Mouse (Mus musculus): Measurements from ENCODE around the gene Hdgfl2. TPM values are rescaled to one million over a fixed set of nuclear protein-coding genes. Genes with fewer than 3 reads are reported as not detected.

Gene Hdgfl2
- polyA plus RNA-seq, 1 experiment from 2014 or later = 101 TPM

DNA sequence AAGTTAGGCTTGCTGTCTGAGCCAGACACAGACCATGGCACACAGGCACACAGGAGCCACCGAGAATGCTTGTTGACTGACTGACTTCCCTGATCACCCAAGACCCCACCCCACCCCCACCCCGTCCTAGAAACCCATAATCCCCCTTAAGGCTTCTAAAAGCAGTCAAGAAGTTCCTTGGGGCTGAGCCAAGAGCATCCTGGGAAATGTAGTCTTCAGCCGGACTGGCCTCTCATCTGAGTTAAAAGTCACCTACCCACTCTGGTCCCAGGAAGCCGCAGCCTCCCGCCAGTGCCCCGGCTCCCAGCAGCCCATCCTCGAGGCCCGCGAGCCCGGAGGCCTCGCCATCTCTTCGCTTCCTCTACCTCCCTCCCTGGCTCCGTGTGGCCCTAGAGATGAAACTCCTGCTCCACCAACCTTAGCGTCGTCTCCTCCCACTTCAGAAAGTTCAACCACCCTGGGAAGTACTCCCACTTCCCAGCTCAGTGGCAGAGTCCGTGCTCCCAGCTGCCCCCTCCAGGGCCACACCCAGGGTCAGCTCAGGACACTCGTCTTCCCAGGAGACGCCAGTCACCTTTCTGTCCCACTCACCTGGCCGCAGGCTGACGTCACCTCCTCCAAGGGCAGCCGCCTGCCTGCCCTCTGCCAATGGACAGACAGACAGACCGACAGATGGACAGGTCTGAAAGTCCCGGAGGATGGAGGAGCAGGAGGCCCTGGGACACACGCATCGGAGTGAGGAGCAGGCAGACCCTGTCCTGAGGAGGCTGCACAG lies 58.6 kb downstream of the Hdgfl2 start:
- Histone ChIP-seq H3K4me3 (ENCODE audit: low read depth, low read length) (no peak overlapping the region), H3K36me3 (replicated peaks; ENCODE audit: control insufficient read depth, insufficient read depth, low read depth, low read length) (no peaks in the 10 kb centered on the region), H3K9me3 (replicated peaks; ENCODE audit: control insufficient read depth, low read length) (no peaks in the 10 kb centered on the region), H3K4me1 (ENCODE audit: control insufficient read depth, insufficient read depth, low read length) (peaks cover 12% of the 10 kb centered on the region), H3K27me3 (ENCODE audit: control insufficient read depth, insufficient read depth, low read length) (peaks cover 46% of the 10 kb centered on the region), H3K9ac (replicated peaks; ENCODE audit: low read length) (no peak overlapping the region), H3K4me2 (ENCODE audit: low read depth, low read length) (peak overlapping the region; percentile 29), H3K27ac (replicated peaks; ENCODE audit: low read depth, low read length) (no peak overlapping the region)
- no peak for ATAC-seq (replicated peaks; ENCODE audit: insufficient number of reproducible peaks, low FRiP score, low TSS enrichment, low read depth)
- WGBS = 11% methylated on average over 25 of the region's 25 CpGs
- DNase-seq (ENCODE audit: low spot score) = no peak

DNA sequence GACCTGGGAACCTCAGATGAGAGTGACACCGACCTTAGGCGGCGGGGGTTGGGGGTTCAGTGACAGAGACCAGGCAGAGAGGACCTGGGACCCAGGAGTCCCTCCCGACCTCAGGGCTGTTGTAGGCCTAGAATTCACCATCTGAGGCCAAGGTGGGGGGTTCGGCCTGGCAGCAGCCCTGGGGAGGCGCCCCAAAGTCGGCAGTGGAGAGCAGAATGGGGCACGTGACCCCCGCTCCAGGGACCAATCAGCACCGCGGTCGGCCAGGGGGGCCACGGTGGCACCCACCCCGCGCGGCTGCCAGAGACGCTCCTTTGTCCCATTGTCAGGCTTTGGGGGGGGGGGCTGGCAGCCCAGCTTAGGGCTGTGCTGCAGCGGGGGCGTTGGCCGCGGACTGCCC lies 59.9 kb downstream of the Hdgfl2 start:
- Histone ChIP-seq H3K9me3 (replicated peaks; ENCODE audit: control insufficient read depth, low read length) (no peaks in the 10 kb centered on the region), H3K9ac (replicated peaks; ENCODE audit: low read length) (peak overlapping the region; percentile 63), H3K27me3 (ENCODE audit: control insufficient read depth, insufficient read depth, low read length) (peaks cover 46% of the 10 kb centered on the region), H3K4me1 (ENCODE audit: control insufficient read depth, insufficient read depth, low read length) (peaks cover 9% of the 10 kb centered on the region), H3K4me3 (ENCODE audit: low read depth, low read length) (peak overlapping the region; percentile 73), H3K27ac (replicated peaks; ENCODE audit: low read depth, low read length) (no peak overlapping the region), H3K4me2 (ENCODE audit: low read depth, low read length) (peak overlapping the region; percentile 99), H3K36me3 (replicated peaks; ENCODE audit: control insufficient read depth, insufficient read depth, low read depth, low read length) (no peaks in the 10 kb centered on the region)
- WGBS = 8% methylated on average over 16 of the region's 21 CpGs
- no peak for DNase-seq (ENCODE audit: low spot score)
- no peak for ATAC-seq (replicated peaks; ENCODE audit: insufficient number of reproducible peaks, low FRiP score, low TSS enrichment, low read depth)

DNA sequence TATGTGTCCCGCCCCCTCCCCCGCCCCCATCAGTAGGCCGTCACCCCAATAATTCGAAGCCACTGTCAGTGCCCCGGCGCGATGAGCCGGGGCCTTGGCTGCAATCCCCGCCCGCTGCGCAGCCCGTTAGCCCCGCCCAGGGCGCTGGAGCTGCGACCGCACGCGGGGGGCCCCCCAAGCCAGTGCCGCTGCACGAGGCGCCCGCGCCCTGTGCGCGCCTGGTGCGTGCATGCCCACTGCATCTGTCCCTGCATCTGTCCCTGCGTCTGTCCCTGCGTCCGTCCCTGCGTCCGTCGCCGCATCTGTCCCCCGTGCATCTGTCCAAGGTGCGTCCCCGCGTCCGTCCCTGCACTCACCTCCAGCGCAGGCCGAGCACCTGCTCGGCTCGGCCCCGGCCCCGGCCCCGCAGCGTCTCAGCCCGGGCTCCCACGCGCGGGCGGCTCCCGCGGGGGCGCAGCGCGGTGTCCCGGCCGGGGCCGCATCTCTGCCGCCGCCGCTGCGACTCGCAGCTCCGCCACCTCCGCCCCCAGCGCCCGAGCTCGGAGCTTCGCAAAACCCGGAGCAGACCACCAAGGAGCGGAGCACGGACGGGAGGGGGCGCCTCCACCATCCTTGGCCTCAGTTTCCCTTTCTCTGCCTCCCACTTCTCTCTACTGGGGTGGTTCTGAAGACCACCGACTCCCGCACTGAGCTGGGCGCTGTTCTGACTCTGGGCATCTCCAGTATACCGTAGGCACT lies 60.6 kb downstream of the Hdgfl2 start, which contains the start of gene Sema6b:
Sema6b (minus strand) TSS at position 486 of the 738 bp plus-strand sequence.
- peak within 1 kb of the TSS; percentile 99 for H3K4me2 ChIP-seq (ENCODE audit: low read depth, low read length)
- ATAC-seq (replicated peaks; ENCODE audit: insufficient number of reproducible peaks, low FRiP score, low TSS enrichment, low read depth) (no peak), DNase-seq (ENCODE audit: low spot score) (peak; percentile 77)
- H3K36me3 ChIP-seq (replicated peaks; ENCODE audit: control insufficient read depth, insufficient read depth, low read depth, low read length) = no peaks in the 10 kb centered on the region
- no peak within 1 kb of the TSS; the same call in 1 of the 2 replicates for H3K27ac ChIP-seq (replicated peaks; ENCODE audit: low read depth, low read length)
- under 1% methylated on average over 76 of the region's 79 CpGs for WGBS
- peak within 1 kb of the TSS; percentile 73 for H3K4me3 ChIP-seq (ENCODE audit: low read depth, low read length)
- peaks cover 9% of the 10 kb centered on the region for H3K4me1 ChIP-seq (ENCODE audit: control insufficient read depth, insufficient read depth, low read length)
- no peaks in the 10 kb centered on the region for H3K9me3 ChIP-seq (replicated peaks; ENCODE audit: control insufficient read depth, low read length)
- peaks cover 46% of the 10 kb centered on the region for H3K27me3 ChIP-seq (ENCODE audit: control insufficient read depth, insufficient read depth, low read length)
- peak within 1 kb of the TSS; percentile 63 for H3K9ac ChIP-seq (replicated peaks; ENCODE audit: low read length)

DNA sequence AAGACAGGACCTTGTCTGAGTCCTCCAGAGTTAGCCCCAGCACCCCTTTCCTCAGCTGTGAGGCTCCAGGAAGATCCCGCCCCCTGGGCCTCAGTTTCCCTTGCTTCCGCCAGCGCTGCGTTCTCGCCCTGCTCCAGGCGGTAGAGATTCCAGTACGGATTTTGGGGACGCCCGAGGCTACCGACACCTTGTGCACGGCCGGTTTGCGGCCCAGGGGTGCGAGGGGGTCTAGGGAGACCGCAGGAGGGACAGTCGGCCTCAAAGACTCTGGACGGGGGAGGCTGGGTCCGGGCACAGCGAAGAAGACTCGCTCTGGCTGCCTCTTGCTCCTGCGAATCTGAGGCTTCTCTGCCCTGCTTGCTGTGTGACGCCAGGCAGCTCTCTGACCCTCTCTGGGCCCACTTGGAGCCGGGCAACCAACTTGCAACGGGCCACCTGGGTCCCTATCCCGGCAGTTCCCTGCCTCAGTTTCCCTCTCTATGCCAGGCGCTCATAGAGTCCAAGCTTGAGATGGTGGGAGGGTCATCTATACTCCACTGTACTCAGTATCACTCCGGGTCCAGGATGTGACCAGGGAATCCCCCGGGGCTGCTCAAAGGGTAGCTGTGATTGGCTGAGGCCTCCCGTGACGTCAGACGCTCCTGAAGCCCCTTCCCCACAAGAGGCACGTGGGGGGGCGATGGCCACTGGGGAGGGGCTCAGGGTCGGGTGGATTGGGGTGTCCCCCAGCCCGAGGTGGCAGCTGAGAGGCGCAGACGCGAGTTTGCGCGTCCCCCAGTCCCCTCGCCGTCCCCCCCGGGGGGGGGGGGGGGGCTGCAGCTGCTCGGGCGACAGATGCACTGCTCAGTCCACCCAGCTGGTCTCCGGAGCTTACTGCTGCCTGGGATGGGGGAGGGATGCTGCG lies 62.5 kb downstream of the Hdgfl2 start:
- H3K36me3 ChIP-seq (replicated peaks; ENCODE audit: control insufficient read depth, insufficient read depth, low read depth, low read length) = no peaks in the 10 kb centered on the region
- peaks cover 48% of the 10 kb centered on the region for H3K27me3 ChIP-seq (ENCODE audit: control insufficient read depth, insufficient read depth, low read length)
- H3K27ac ChIP-seq (replicated peaks; ENCODE audit: low read depth, low read length) = no peak overlapping the region
- WGBS = under 1% methylated on average over 42 of the region's 47 CpGs
- DNase-seq (ENCODE audit: low spot score) (peak; percentile 64), ATAC-seq (replicated peaks; ENCODE audit: insufficient number of reproducible peaks, low FRiP score, low TSS enrichment, low read depth) (peak; percentile 51; the same call in 1 of the 2 replicates)
- peak overlapping the region; percentile 30 for H3K4me3 ChIP-seq (ENCODE audit: low read depth, low read length)
- H3K9ac ChIP-seq (replicated peaks; ENCODE audit: low read length) = peak overlapping the region; percentile 25; the same call in 1 of the 2 replicates
- H3K9me3 ChIP-seq (replicated peaks; ENCODE audit: control insufficient read depth, low read length) = no peaks in the 10 kb centered on the region
- H3K4me1 ChIP-seq (ENCODE audit: control insufficient read depth, insufficient read depth, low read length) = peaks cover 9% of the 10 kb centered on the region
- peak overlapping the region; percentile 58 for H3K4me2 ChIP-seq (ENCODE audit: low read depth, low read length)

DNA sequence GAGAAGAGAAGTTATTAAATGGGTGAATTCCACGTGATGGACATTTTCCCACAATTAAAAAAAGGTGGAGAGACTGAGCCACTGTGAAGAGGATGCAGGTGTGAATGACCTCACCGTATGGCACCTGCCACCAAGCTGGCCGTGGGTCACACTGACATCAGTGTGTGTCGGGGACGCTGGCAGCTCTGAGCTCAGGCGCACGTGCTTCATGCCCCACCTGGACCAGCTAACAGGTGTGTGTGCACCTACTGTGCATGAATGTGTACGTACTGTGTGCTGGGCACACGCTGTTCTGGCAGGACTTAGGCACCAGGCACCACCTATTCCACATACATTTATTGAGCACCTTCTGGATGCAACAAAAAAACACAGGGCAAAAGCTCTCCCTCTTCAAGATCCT lies 65.1 kb downstream of the Hdgfl2 start:
- peaks cover 12% of the 10 kb centered on the region for H3K4me1 ChIP-seq (ENCODE audit: control insufficient read depth, insufficient read depth, low read length)
- DNase-seq (ENCODE audit: low spot score) (no peak), ATAC-seq (replicated peaks; ENCODE audit: insufficient number of reproducible peaks, low FRiP score, low TSS enrichment, low read depth) (no peak)
- no peak overlapping the region for H3K27ac ChIP-seq (replicated peaks; ENCODE audit: low read depth, low read length)
- H3K4me2 ChIP-seq (ENCODE audit: low read depth, low read length) = no peak overlapping the region
- peaks cover 51% of the 10 kb centered on the region for H3K27me3 ChIP-seq (ENCODE audit: control insufficient read depth, insufficient read depth, low read length)
- H3K36me3 ChIP-seq (replicated peaks; ENCODE audit: control insufficient read depth, insufficient read depth, low read depth, low read length) = no peaks in the 10 kb centered on the region
- no peaks in the 10 kb centered on the region for H3K9me3 ChIP-seq (replicated peaks; ENCODE audit: control insufficient read depth, low read length)
- H3K9ac ChIP-seq (replicated peaks; ENCODE audit: low read length) = no peak overlapping the region
- 74% methylated on average over 9 of the region's 9 CpGs for WGBS
- H3K4me3 ChIP-seq (ENCODE audit: low read depth, low read length) = no peak overlapping the region

DNA sequence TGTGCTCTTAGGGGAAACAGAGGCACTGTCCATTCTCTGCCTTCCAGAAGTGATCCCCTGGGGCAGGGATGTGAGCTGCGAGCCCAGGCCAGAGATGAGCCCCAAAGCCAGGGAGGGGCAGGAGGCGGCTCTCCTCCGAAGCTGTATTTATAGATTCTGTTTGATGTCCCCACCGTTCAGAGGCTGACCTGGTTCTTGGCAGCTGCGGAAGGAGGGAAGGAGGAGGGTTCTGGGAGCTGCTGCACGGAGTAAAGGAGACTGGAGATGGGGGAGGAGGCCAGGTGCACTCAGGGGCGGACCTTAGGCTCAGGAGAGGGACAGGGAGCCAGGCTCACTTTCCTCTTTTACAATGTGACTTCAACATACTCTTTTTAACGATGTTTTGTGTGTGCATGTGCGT lies 66.7 kb downstream of the Hdgfl2 start:
- ATAC-seq (replicated peaks; ENCODE audit: insufficient number of reproducible peaks, low FRiP score, low TSS enrichment, low read depth) = no peak
- DNase-seq (ENCODE audit: low spot score) = no peak
- no peak overlapping the region for H3K27ac ChIP-seq (replicated peaks; ENCODE audit: low read depth, low read length)
- H3K4me2 ChIP-seq (ENCODE audit: low read depth, low read length) = no peak overlapping the region
- no peaks in the 10 kb centered on the region for H3K9me3 ChIP-seq (replicated peaks; ENCODE audit: control insufficient read depth, low read length)
- H3K27me3 ChIP-seq (ENCODE audit: control insufficient read depth, insufficient read depth, low read length) = peaks cover 40% of the 10 kb centered on the region
- peaks cover 12% of the 10 kb centered on the region for H3K4me1 ChIP-seq (ENCODE audit: control insufficient read depth, insufficient read depth, low read length)
- 22% methylated on average over 9 of the region's 9 CpGs for WGBS
- H3K36me3 ChIP-seq (replicated peaks; ENCODE audit: control insufficient read depth, insufficient read depth, low read depth, low read length) = no peaks in the 10 kb centered on the region
- H3K9ac ChIP-seq (replicated peaks; ENCODE audit: low read length) = no peak overlapping the region
- H3K4me3 ChIP-seq (ENCODE audit: low read depth, low read length) = no peak overlapping the region

DNA sequence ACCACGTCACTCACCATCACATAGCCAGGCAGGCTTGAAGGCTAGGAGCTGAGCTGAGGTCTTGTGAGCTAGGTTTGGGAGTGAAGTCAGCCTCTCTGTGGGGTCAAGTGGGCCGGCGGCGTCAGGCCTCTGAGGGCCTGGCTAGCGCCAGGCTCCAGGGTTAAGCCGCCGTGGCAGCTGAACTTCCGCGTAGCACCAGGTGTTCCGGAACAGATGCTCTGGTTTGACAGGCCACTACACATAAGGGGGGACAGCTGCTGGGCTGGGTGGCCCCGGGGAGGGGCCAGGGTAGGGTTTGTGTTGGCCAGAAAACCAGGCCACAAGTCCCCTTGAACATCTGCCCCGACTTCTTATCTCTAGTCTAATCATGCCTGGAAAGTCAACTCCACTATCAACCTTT lies 68.0 kb downstream of the Hdgfl2 start:
- Histone ChIP-seq H3K4me2 (ENCODE audit: low read depth, low read length) (no peak overlapping the region), H3K27me3 (ENCODE audit: control insufficient read depth, insufficient read depth, low read length) (peaks cover 28% of the 10 kb centered on the region), H3K9me3 (replicated peaks; ENCODE audit: control insufficient read depth, low read length) (no peaks in the 10 kb centered on the region), H3K4me1 (ENCODE audit: control insufficient read depth, insufficient read depth, low read length) (peaks cover 4% of the 10 kb centered on the region; the same call in 1 of the 2 replicates), H3K4me3 (ENCODE audit: low read depth, low read length) (no peak overlapping the region), H3K9ac (replicated peaks; ENCODE audit: low read length) (no peak overlapping the region), H3K27ac (replicated peaks; ENCODE audit: low read depth, low read length) (no peak overlapping the region), H3K36me3 (replicated peaks; ENCODE audit: control insufficient read depth, insufficient read depth, low read depth, low read length) (no peaks in the 10 kb centered on the region)
- no peak for DNase-seq (ENCODE audit: low spot score)
- 55% methylated on average over 12 of the region's 12 CpGs for WGBS
- no peak for ATAC-seq (replicated peaks; ENCODE audit: insufficient number of reproducible peaks, low FRiP score, low TSS enrichment, low read depth)

Measured in embryonic facial prominence, embryonic 11.5 days (tissue).